Mouse (Mus musculus): ENCODE measurements around the gene Med11. TPM values are rescaled to one million over a fixed set of nuclear protein-coding genes. Genes with fewer than 3 reads are reported as not detected.

Med11 gene
- polyA plus RNA-seq, 1 experiment from 2014 or later = 19.5 TPM

- no peaks in the 10 kb centered on the region for H3K27me3 ChIP-seq
- no peaks in the 10 kb centered on the region for H3K9me3 ChIP-seq (replicated peaks)
- under 1% methylated on average over 75 of the region's 75 CpGs for WGBS
- H3K36me3 ChIP-seq = peaks cover 5% of the 10 kb centered on the region; the same call in 1 of the 2 replicates
- H3K27ac ChIP-seq = peak within 1 kb of the TSS; percentile 74
- H3K4me2 ChIP-seq = peak within 1 kb of the TSS; percentile 92
- peak within 1 kb of the TSS; percentile 79 for H3K4me3 ChIP-seq
- ATAC-seq (replicated peaks; ENCODE audit: insufficient number of reproducible peaks, insufficient read depth, low FRiP score, low read depth) = peak; percentile 94
- H3K4me1 ChIP-seq (replicated peaks) = peaks cover 15% of the 10 kb centered on the region
- peak within 1 kb of the TSS; percentile 89 for H3K9ac ChIP-seq
These were observed 19.4 kb upstream of the Med11 start, which contains the start of gene Arrb2 for GRCm38 (mm10) chr11:70432048-70432894. Gene Arrb2 (plus strand): TSS chr11:70432635.

GRCm38 (mm10) chr11:70432895-70433568, 18.7 kb upstream of the Med11 start:
- Histone ChIP-seq H3K4me3 (peak overlapping the region; percentile 79), H3K9me3 (replicated peaks) (no peaks in the 10 kb centered on the region), H3K4me2 (peak overlapping the region; percentile 92), H3K4me1 (replicated peaks) (peaks cover 15% of the 10 kb centered on the region), H3K9ac (peak overlapping the region; percentile 89), H3K27ac (peak overlapping the region; percentile 74), H3K27me3 (no peaks in the 10 kb centered on the region), H3K36me3 (peaks cover 5% of the 10 kb centered on the region; the same call in 1 of the 2 replicates)
- peak; percentile 6; the same call in 1 of the 2 replicates for ATAC-seq (replicated peaks; ENCODE audit: insufficient number of reproducible peaks, insufficient read depth, low FRiP score, low read depth)
- 9% methylated on average over 15 of the region's 15 CpGs for WGBS

DNA sequence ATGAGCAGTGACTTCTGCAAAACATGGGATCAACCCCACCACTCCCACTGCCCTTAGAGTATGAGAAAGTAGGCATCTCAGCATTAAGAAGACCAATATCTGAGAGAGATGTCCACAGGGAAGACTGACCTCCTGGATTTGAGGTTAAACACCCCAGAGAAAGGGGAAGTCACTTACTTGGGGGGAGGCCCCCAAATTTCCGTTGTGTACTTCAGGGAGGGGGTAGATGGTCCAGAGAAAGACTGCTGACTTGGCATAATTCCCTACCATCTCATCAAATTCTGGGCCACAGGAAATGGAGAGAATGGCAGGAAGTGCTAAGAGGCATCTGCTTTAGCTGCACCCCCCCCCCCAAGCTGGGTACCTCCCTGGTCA, 18.2 kb upstream of the Med11 start:
- Histone ChIP-seq H3K4me3 (peak overlapping the region; percentile 79), H3K9me3 (replicated peaks) (no peaks in the 10 kb centered on the region), H3K27ac (no peak overlapping the region), H3K27me3 (no peaks in the 10 kb centered on the region), H3K36me3 (peaks cover 5% of the 10 kb centered on the region; the same call in 1 of the 2 replicates), H3K9ac (no peak overlapping the region; the same call in 1 of the 2 replicates), H3K4me1 (replicated peaks) (peaks cover 15% of the 10 kb centered on the region), H3K4me2 (peak overlapping the region; percentile 92)
- no peak for ATAC-seq (replicated peaks; ENCODE audit: insufficient number of reproducible peaks, insufficient read depth, low FRiP score, low read depth)
- 58% methylated on average over 1 of the region's 1 CpGs for WGBS

DNA sequence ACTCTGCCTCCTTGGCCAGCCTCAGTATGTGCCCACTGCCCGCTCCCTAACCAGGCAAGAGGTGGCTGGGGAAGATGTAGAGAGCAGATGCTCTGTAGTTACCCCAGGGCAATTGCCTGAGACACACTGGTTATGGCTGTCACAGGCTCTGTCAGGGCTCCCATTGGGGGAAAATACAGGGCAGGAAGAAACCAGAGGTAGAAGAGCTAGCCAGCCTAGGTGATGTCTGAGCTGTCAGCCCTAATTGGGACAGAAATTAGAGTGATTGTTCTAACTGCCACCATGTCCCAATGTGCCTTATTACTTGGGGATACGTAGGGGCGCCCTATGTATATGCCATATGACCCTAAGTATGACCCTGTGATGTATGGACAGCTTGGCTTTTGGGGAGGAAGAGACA, 17.8 kb upstream of the Med11 start:
- Histone ChIP-seq H3K9ac (no peak overlapping the region), H3K4me2 (peak overlapping the region; percentile 92), H3K27me3 (no peaks in the 10 kb centered on the region), H3K4me3 (peak overlapping the region; percentile 79), H3K9me3 (replicated peaks) (no peaks in the 10 kb centered on the region), H3K36me3 (peaks cover 7% of the 10 kb centered on the region; the same call in 1 of the 2 replicates), H3K4me1 (replicated peaks) (peaks cover 15% of the 10 kb centered on the region), H3K27ac (no peak overlapping the region)
- 93% methylated on average over 3 of the region's 3 CpGs for whole genome bisulfite sequencing
- no peak for ATAC-seq (replicated peaks; ENCODE audit: insufficient number of reproducible peaks, insufficient read depth, low FRiP score, low read depth)

GRCm38 (mm10) chr11:70435476-70435875, 16.2 kb upstream of the Med11 start:
- Histone ChIP-seq H3K4me1 (replicated peaks) (peaks cover 15% of the 10 kb centered on the region), H3K4me3 (no peak overlapping the region), H3K4me2 (no peak overlapping the region), H3K27me3 (no peaks in the 10 kb centered on the region), H3K36me3 (peaks cover 16% of the 10 kb centered on the region; the same call in 1 of the 2 replicates), H3K9me3 (replicated peaks) (no peaks in the 10 kb centered on the region), H3K9ac (no peak overlapping the region), H3K27ac (no peak overlapping the region)
- 66% methylated on average over 5 of the region's 5 CpGs for WGBS
- no peak for ATAC-seq (replicated peaks; ENCODE audit: insufficient number of reproducible peaks, insufficient read depth, low FRiP score, low read depth)

GRCm38 (mm10) chr11:70437426-70437825, 14.3 kb upstream of the Med11 start:
- WGBS = 73% methylated on average over 6 of the region's 6 CpGs
- H3K27me3 ChIP-seq = no peaks in the 10 kb centered on the region
- no peak overlapping the region for H3K4me3 ChIP-seq
- H3K4me2 ChIP-seq = no peak overlapping the region
- no peaks in the 10 kb centered on the region for H3K9me3 ChIP-seq (replicated peaks)
- H3K27ac ChIP-seq = no peak overlapping the region
- no peak for ATAC-seq (replicated peaks; ENCODE audit: insufficient number of reproducible peaks, insufficient read depth, low FRiP score, low read depth)
- no peak overlapping the region for H3K9ac ChIP-seq
- peaks cover 16% of the 10 kb centered on the region; the same call in 1 of the 2 replicates for H3K36me3 ChIP-seq
- H3K4me1 ChIP-seq (replicated peaks) = peaks cover 15% of the 10 kb centered on the region

DNA sequence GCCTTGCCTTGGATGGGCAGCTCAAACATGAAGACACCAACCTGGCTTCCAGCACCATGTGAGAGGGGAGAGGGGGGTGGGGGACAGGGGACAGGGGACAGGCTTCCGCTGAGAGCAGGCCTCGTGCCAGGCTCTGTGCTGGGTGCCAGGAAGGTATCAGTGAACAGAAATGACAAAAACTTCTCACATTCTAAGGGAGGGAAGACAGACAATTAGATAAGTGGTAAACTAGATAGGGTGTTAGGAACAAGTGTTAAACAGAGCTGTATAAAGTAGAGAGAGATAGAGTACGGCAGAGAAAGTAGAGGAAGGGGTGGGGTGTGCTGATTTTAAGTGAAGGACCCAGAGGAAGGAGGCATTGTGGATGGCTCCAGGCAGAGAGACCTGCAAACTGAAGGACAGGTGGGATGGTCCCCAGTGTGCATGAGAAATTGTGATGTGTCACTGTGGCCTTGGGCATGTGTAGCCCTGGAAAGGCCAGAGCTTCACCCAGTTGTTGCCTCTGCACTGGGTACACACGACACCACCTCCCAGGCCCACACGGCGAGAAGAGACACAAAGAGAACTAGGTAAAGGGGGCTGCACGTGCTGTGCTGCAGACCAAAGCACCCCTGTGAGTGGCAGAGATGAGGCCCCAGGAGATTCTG, 12.9 kb upstream of the Med11 start:
- Histone ChIP-seq H3K27me3 (no peaks in the 10 kb centered on the region), H3K9ac (no peak overlapping the region), H3K4me3 (no peak overlapping the region), H3K4me2 (no peak overlapping the region), H3K27ac (no peak overlapping the region), H3K4me1 (replicated peaks) (peaks cover 2% of the 10 kb centered on the region), H3K9me3 (replicated peaks) (no peaks in the 10 kb centered on the region), H3K36me3 (peaks cover 16% of the 10 kb centered on the region; the same call in 1 of the 2 replicates)
- ATAC-seq (replicated peaks; ENCODE audit: insufficient number of reproducible peaks, insufficient read depth, low FRiP score, low read depth) = no peak
- WGBS = 81% methylated on average over 7 of the region's 7 CpGs

GRCm38 (mm10) chr11:70440637-70441036, 11.1 kb upstream of the Med11 start:
- Histone ChIP-seq H3K4me1 (replicated peaks) (no peaks in the 10 kb centered on the region), H3K9ac (no peak overlapping the region), H3K4me2 (no peak overlapping the region), H3K9me3 (replicated peaks) (no peaks in the 10 kb centered on the region), H3K27ac (no peak overlapping the region), H3K4me3 (no peak overlapping the region), H3K27me3 (no peaks in the 10 kb centered on the region), H3K36me3 (peaks cover 16% of the 10 kb centered on the region; the same call in 1 of the 2 replicates)
- no peak for ATAC-seq (replicated peaks; ENCODE audit: insufficient number of reproducible peaks, insufficient read depth, low FRiP score, low read depth)
- WGBS = 87% methylated on average over 4 of the region's 4 CpGs

DNA sequence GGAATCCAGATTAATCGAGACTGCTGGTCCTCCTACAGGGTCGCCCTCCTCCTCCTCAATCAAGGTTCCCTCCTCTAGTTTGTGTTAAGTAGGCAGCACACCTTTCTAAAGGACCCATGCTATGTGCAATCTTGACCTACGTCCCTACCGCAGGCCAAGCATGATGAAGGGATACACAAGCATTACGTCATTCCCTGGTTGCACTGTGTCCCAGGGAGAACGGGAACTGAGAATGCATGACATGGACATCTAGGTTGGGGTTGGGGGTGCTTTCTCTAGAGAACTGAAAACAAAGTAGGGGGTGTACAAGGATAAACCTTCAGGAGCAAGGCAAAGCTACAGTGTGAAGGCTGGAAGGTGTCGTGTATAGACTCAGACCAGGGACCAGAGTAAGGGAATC, 9.8 kb upstream of the Med11 start:
- Histone ChIP-seq H3K9ac (no peak overlapping the region), H3K27me3 (no peaks in the 10 kb centered on the region), H3K27ac (no peak overlapping the region), H3K4me1 (replicated peaks) (no peaks in the 10 kb centered on the region), H3K36me3 (peaks cover 11% of the 10 kb centered on the region; the same call in 1 of the 2 replicates), H3K9me3 (replicated peaks) (no peaks in the 10 kb centered on the region), H3K4me2 (no peak overlapping the region), H3K4me3 (no peak overlapping the region)
- no peak for ATAC-seq (replicated peaks; ENCODE audit: insufficient number of reproducible peaks, insufficient read depth, low FRiP score, low read depth)
- 78% methylated on average over 7 of the region's 7 CpGs for WGBS

GRCm38 (mm10) chr11:70443964-70444363, 7.8 kb upstream of the Med11 start:
- peaks cover 10% of the 10 kb centered on the region; the same call in 1 of the 2 replicates for H3K36me3 ChIP-seq
- no peaks in the 10 kb centered on the region for H3K4me1 ChIP-seq (replicated peaks)
- H3K27me3 ChIP-seq = no peaks in the 10 kb centered on the region
- H3K27ac ChIP-seq = no peak overlapping the region
- no peak overlapping the region for H3K9ac ChIP-seq
- no peaks in the 10 kb centered on the region for H3K9me3 ChIP-seq (replicated peaks)
- 67% methylated on average over 3 of the region's 3 CpGs for WGBS
- H3K4me3 ChIP-seq = no peak overlapping the region
- no peak overlapping the region for H3K4me2 ChIP-seq
- ATAC-seq (replicated peaks; ENCODE audit: insufficient number of reproducible peaks, insufficient read depth, low FRiP score, low read depth) = no peak

- Histone ChIP-seq H3K9me3 (replicated peaks) (no peaks in the 10 kb centered on the region), H3K4me3 (no peak overlapping the region), H3K36me3 (peaks cover 3% of the 10 kb centered on the region; the same call in 1 of the 2 replicates), H3K27me3 (no peaks in the 10 kb centered on the region), H3K27ac (no peak overlapping the region), H3K4me2 (no peak overlapping the region), H3K4me1 (replicated peaks) (no peaks in the 10 kb centered on the region), H3K9ac (no peak overlapping the region)
- 65% methylated on average over 6 of the region's 6 CpGs for WGBS
- ATAC-seq (replicated peaks; ENCODE audit: insufficient number of reproducible peaks, insufficient read depth, low FRiP score, low read depth) = no peak
These were observed 7.1 kb upstream of the Med11 start for GRCm38 (mm10) chr11:70444667-70445066.

All from heart, embryonic 15.5 days (tissue).